Mouse (Mus musculus): Measurements from ENCODE around the gene Manea.

- TF ChIP-seq CTCF (IDR thresholded peaks at IDR 0.05; ENCODE audit: low read depth, low read length) = no peak
- no peak for TF ChIP-seq EP300 (IDR thresholded peaks at IDR 0.05; ENCODE audit: insufficient read depth, low read depth, low read length)
- no peak for TF ChIP-seq POLR2A (IDR thresholded peaks at IDR 0.05; ENCODE audit: insufficient read depth, low read length)
Measured at GRCm38 (mm10) chr4:26276264-26276663, 70.4 kb downstream of the Manea start.

Measured in ES-Bruce4 (cell line).